Mouse (Mus musculus) E14TG2a.4 (cell line): ENCODE results near the gene Thsd7b.

Experiments used
- CTCF ChIP-seq: conservative IDR thresholded peaks from 2 replicates; pipeline ENCODE4 v1.5.1; 2014; ENCODE audit warnings: low read length
- NANOG ChIP-seq: IDR thresholded peaks from 2 replicates; pipeline ENCODE4 v1.6.1; 2014; ENCODE audit warnings: borderline replicate concordance, low read length, mixed read lengths
- POU5F1 ChIP-seq: IDR thresholded peaks from 2 replicates; pipeline ENCODE4 v1.6.1; 2014; ENCODE audit warnings: low read length, borderline replicate concordance

GRCm38 (mm10) chr1:129867714-129868113 lies 594.6 kb downstream of the Thsd7b start:
- TF ChIP-seq CTCF = no peak
- TF ChIP-seq NANOG = no peak
- TF ChIP-seq POU5F1 = no peak
